Mouse (Mus musculus) layer of hippocampus, postnatal 14 days (tissue): ENCODE results near the gene Etfa. TPM values are rescaled to one million over a fixed set of nuclear protein-coding genes. Genes with fewer than 3 reads are reported as not detected.

Experiments
- DNase-seq, 2 experiments: peaks; one replicate each; pipeline ENCODE4 v3.0.0; 2021 to 2022; ENCODE audit warnings: low spot score in 2 of 2, mixed read lengths in 1 of 2
- total RNA-seq, 2 experiments: library from RNA; stranded (reverse); gene quantifications; 2 replicates each; pipeline ENCODE4 v1.2.3; 2021

Etfa gene
- total RNA-seq, 2 experiments from 2014 or later: 52.1 to 54.6 TPM

GRCm38 (mm10) chr9:55525716-55526115 lies 13.7 kb upstream of the Etfa start:
- no peak for DNase-seq

- DNase-seq: no peak
These were observed 486 bp downstream of the Etfa start for GRCm38 (mm10) chr9:55511521-55511993.

- no peak for DNase-seq
These were observed 1.3 kb downstream of the Etfa start for GRCm38 (mm10) chr9:55510651-55511235.

GRCm38 (mm10) chr9:55509731-55510130 lies 2.3 kb downstream of the Etfa start:
- DNase-seq: no peak

- no peak for DNase-seq
These were observed 3.3 kb downstream of the Etfa start for GRCm38 (mm10) chr9:55508701-55509100.

GRCm38 (mm10) chr9:55507922-55508321 lies 4.1 kb downstream of the Etfa start:
- no peak for DNase-seq

GRCm38 (mm10) chr9:55482116-55482515 lies 29.9 kb downstream of the Etfa start:
- DNase-seq: peak in 1 of 2 experiments; percentile 24

- DNase-seq: no peak
These were observed 33.3 kb downstream of the Etfa start for GRCm38 (mm10) chr9:55478699-55479098.

GRCm38 (mm10) chr9:55476084-55476483 lies 36.0 kb downstream of the Etfa start:
- no peak for DNase-seq

- DNase-seq: peak in 1 of 2 experiments; percentile 15
These were observed 43.6 kb downstream of the Etfa start for GRCm38 (mm10) chr9:55468397-55468796.

GRCm38 (mm10) chr9:55453366-55453765 lies 58.7 kb downstream of the Etfa start:
- DNase-seq: no peak

GRCm38 (mm10) chr9:55452906-55453305 lies 59.1 kb downstream of the Etfa start:
- no peak for DNase-seq

- DNase-seq: no peak
These were observed 60.6 kb downstream of the Etfa start for GRCm38 (mm10) chr9:55451426-55451825.

GRCm38 (mm10) chr9:55450035-55450434 lies 62.0 kb downstream of the Etfa start:
- no peak for DNase-seq

- DNase-seq: no peak
These were observed 62.9 kb downstream of the Etfa start for GRCm38 (mm10) chr9:55449108-55449507.

GRCm38 (mm10) chr9:55447509-55447908 lies 64.5 kb downstream of the Etfa start:
- DNase-seq: no peak

- DNase-seq: no peak
These were observed 72.8 kb downstream of the Etfa start for GRCm38 (mm10) chr9:55439206-55439780.

- DNase-seq: no peak
These were observed 73.6 kb downstream of the Etfa start for GRCm38 (mm10) chr9:55438433-55438832.

- DNase-seq: no peak
These were observed 78.2 kb downstream of the Etfa start for GRCm38 (mm10) chr9:55433875-55434274.

- DNase-seq: no peak
These were observed 79.4 kb downstream of the Etfa start for GRCm38 (mm10) chr9:55432306-55433289.

GRCm38 (mm10) chr9:55430133-55430532 lies 81.9 kb downstream of the Etfa start:
- DNase-seq: no peak
